Mouse (Mus musculus) midbrain, embryonic 11.5 days (tissue): ENCODE measurements around the gene Tex19.2. TPM values are rescaled to one million over a fixed set of nuclear protein-coding genes. Genes with fewer than 3 reads are reported as not detected.

Experiments
- ATAC-seq: fragments of 200-750 bp; cut with Nextera tagmentation; 2 replicates; pipeline ENCODE4 v1.8.0; 2017; ENCODE audit warnings: moderate TSS enrichment, moderate library complexity; ENCODE audit not compliant: low FRiP score
- DNase-seq: peaks from one replicate; pipeline ENCODE4 v3.0.0; 2015; ENCODE audit warnings: low spot score; ENCODE audit errors: missing footprints
- H3K27ac ChIP-seq: fragments of 300-500 bp; sonication (generic); 2 replicates; pipeline ENCODE4 v1.5.1; 2014; ENCODE audit warnings: low read depth, low read length
- H3K27me3 ChIP-seq: fragments of 300-500 bp; sonication (generic); 2 replicates; pipeline ENCODE4 v1.6.1; 2014; ENCODE audit warnings: mild to moderate bottlenecking, low read length, moderate library complexity, mixed read lengths; ENCODE audit not compliant: control insufficient read depth, insufficient read depth
- H3K36me3 ChIP-seq: fragments of 300-500 bp; sonication (generic); 2 replicates; pipeline ENCODE4 v1.6.1; 2014; ENCODE audit warnings: mild to moderate bottlenecking, low read length, moderate library complexity, mixed read lengths; ENCODE audit not compliant: control insufficient read depth, insufficient read depth
- H3K4me1 ChIP-seq: fragments of 300-500 bp; sonication (generic); 2 replicates; pipeline ENCODE4 v1.6.1; 2014; ENCODE audit warnings: low read length; ENCODE audit not compliant: control insufficient read depth, insufficient read depth
- H3K4me2 ChIP-seq: fragments of 300-500 bp; sonication (generic); 2 replicates; pipeline ENCODE4 v1.6.1; 2014; ENCODE audit warnings: mild to moderate bottlenecking, moderate library complexity
- H3K4me3 ChIP-seq: fragments of 300-500 bp; sonication (generic); 2 replicates; pipeline ENCODE4 v1.5.1; 2014; ENCODE audit warnings: low read depth, low read length
- H3K9ac ChIP-seq: fragments of 300-500 bp; sonication (generic); 2 replicates; pipeline ENCODE4 v1.6.1; 2014; ENCODE audit warnings: low read length
- H3K9me3 ChIP-seq: fragments of 300-500 bp; sonication (generic); 2 replicates; pipeline ENCODE4 v1.6.1; 2016; ENCODE audit warnings: low read length; ENCODE audit not compliant: control insufficient read depth
- WGBS: fragments of 180-500 bp; shearing (Covaris S2); extraction: QIAGEN DNeasy Blood & Tissue Kit; methylation state at CpG from one replicate; pipeline ENCODE4 v1.1.7; 2014; 5-methylcytosine and 5-hydroxymethylcytosine counted together
- polyA plus RNA-seq: library from polyadenylated mRNA; unstranded; fragments of >200 nt; fragmentation: Nextera tagmentation; extraction: Ambion mirVana; gene quantifications from 2 replicates; pipeline ENCODE4 v1.2.1, GENCODE M21; 2014

The Tex19.2 gene
- polyA plus RNA-seq, 1 experiment from 2014 or later, result not detected

GRCm38 (mm10) chr11:121138732-121139131 lies 20.3 kb upstream of the Tex19.2 start:
- no peak overlapping the region for H3K4me3 ChIP-seq
- DNase-seq (no peak), ATAC-seq (no peak)
- no peaks in the 10 kb centered on the region for H3K4me1 ChIP-seq
- H3K27ac ChIP-seq, result no peak overlapping the region
- no peaks in the 10 kb centered on the region for H3K9me3 ChIP-seq
- no peak overlapping the region for H3K4me2 ChIP-seq
- 52% methylated on average over 6 of the region's 6 CpGs for WGBS
- H3K36me3 ChIP-seq, result no peaks in the 10 kb centered on the region
- H3K27me3 ChIP-seq, result no peaks in the 10 kb centered on the region
- no peak overlapping the region for H3K9ac ChIP-seq

- Histone ChIP-seq H3K4me1 (no peaks in the 10 kb centered on the region), H3K27me3 (no peaks in the 10 kb centered on the region), H3K4me2 (no peak overlapping the region), H3K27ac (no peak overlapping the region), H3K36me3 (no peaks in the 10 kb centered on the region), H3K9me3 (no peaks in the 10 kb centered on the region), H3K4me3 (no peak overlapping the region), H3K9ac (no peak overlapping the region)
- 90% methylated on average over 5 of the region's 5 CpGs for WGBS
- DNase-seq (no peak), ATAC-seq (no peak)
Measured at GRCm38 (mm10) chr11:121137682-121138081, 19.2 kb upstream of the Tex19.2 start.

DNA sequence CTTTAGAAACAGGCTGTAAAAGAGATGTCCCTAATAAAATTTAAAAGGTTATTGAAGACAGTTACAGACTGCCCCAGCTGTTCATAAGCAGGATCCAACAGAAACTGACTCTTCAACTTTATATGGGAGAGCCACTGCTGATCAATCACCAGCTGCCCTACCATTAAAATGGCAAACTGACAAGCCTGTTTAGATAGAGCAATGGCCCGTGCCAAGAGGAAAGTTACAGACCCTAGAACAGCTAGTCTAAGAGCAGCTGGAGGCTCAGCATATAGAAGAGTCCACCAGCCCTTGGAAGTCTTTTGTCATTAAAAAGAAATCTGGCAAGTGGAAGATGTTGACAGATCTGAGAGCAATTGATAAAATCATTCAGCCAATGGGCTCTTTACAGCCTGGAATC lies 16.1 kb upstream of the Tex19.2 start:
- Histone ChIP-seq H3K4me2 (no peak overlapping the region), H3K9me3 (no peaks in the 10 kb centered on the region), H3K27ac (no peak overlapping the region), H3K9ac (no peak overlapping the region), H3K4me3 (no peak overlapping the region), H3K27me3 (no peaks in the 10 kb centered on the region), H3K4me1 (no peaks in the 10 kb centered on the region), H3K36me3 (no peaks in the 10 kb centered on the region)
- DNase-seq (no peak), ATAC-seq (no peak)
- 59% methylated on average over 1 of the region's 1 CpGs for WGBS

DNA sequence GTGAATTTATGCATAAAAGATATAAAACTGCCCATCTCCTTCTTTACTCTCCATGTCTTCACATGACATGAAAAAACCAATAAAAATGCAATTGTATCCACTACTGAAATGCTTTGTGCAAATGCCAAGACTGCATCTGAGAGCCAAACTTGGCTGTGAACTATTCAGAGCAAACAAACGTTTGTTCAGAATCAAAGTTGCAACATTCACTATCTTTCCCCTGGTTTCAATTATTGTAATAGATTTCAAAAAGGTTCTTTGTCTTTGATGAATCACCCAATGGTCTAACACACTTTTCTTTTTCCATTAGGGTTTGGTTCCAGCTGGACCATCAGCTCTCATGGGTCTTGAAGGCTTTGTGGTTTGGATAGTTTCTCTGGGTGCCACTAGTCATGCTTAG lies 11.1 kb upstream of the Tex19.2 start:
- no peaks in the 10 kb centered on the region for H3K27me3 ChIP-seq
- no peaks in the 10 kb centered on the region for H3K36me3 ChIP-seq
- H3K4me2 ChIP-seq, result no peak overlapping the region
- H3K9me3 ChIP-seq, result no peaks in the 10 kb centered on the region
- H3K9ac ChIP-seq, result no peak overlapping the region
- H3K27ac ChIP-seq, result no peak overlapping the region
- no peak for ATAC-seq
- H3K4me1 ChIP-seq, result no peaks in the 10 kb centered on the region
- 80% methylated on average over 1 of the region's 1 CpGs for WGBS
- DNase-seq, result no peak
- H3K4me3 ChIP-seq, result no peak overlapping the region

- Histone ChIP-seq H3K27ac (no peak overlapping the region), H3K9ac (no peak overlapping the region), H3K4me3 (no peak overlapping the region), H3K9me3 (no peaks in the 10 kb centered on the region), H3K27me3 (no peaks in the 10 kb centered on the region), H3K4me2 (no peak overlapping the region), H3K4me1 (no peaks in the 10 kb centered on the region), H3K36me3 (no peaks in the 10 kb centered on the region)
- DNase-seq, result no peak
- ATAC-seq, result no peak
- 85% methylated on average over 3 of the region's 3 CpGs for WGBS
Measured at GRCm38 (mm10) chr11:121127441-121127840, 9.0 kb upstream of the Tex19.2 start.

- no peaks in the 10 kb centered on the region for H3K4me1 ChIP-seq
- no peak overlapping the region for H3K9ac ChIP-seq
- no peak for ATAC-seq
- H3K9me3 ChIP-seq, result no peaks in the 10 kb centered on the region
- no peak overlapping the region for H3K4me2 ChIP-seq
- H3K36me3 ChIP-seq, result no peaks in the 10 kb centered on the region
- WGBS, result 84% methylated on average over 1 of the region's 1 CpGs
- no peak for DNase-seq
- no peaks in the 10 kb centered on the region for H3K27me3 ChIP-seq
- no peak overlapping the region for H3K27ac ChIP-seq
- H3K4me3 ChIP-seq, result no peak overlapping the region
Measured at GRCm38 (mm10) chr11:121126395-121126794, 7.9 kb upstream of the Tex19.2 start.

DNA sequence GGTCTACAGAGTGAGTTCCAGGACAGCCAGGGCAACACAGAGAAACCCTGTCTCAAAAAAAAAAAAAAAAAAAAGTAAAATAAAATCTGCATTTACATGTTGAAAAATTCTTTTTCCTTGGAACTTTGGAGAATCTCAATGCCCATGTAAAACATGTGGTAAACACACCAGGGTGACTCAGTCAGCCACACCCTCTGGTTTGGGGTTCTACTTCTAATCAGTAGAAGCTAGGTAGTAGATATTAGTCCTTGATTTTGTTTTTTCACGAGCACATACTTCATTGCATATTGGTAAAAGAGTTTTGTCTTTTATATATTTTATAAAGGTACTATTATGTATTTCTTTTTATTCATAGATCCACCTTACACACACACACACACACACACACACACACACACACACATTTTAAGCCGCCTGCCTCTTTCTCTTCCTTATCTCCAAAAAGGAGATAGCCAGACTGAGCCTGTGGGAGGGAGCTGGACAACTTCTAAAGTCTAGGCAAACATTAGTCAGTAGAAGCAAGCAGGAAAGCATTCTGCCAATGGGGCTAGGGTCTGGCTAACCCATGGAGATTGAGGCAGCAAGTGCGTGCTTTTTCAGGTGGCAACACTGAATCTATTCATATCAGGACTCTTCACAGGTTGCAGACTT lies 7.2 kb upstream of the Tex19.2 start:
- DNase-seq (no peak), ATAC-seq (no peak)
- no peaks in the 10 kb centered on the region for H3K27me3 ChIP-seq

DNA sequence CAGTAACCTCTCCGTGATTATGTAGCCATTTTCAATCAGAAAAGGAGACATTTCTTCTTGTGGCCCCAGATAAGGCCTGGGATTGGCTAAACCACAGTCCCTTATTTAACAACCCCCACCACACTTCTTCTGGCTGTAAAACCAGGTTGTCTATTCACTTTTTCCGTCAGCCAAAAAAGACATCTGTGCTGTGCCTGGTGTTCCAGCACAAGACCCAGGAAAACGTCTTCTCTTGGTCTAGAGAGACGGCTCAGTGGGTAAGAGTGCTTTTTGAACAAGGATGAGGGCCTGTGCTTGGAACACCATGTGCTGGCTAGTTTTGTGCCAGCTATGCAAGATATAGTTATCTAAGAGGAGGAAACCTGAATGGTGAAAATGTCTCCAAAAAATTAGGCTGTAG lies 5.0 kb upstream of the Tex19.2 start:
- Histone ChIP-seq H3K9me3 (no peaks in the 10 kb centered on the region), H3K27ac (no peak overlapping the region), H3K9ac (no peak overlapping the region), H3K4me2 (no peak overlapping the region), H3K4me3 (no peak overlapping the region), H3K27me3 (no peaks in the 10 kb centered on the region), H3K4me1 (no peaks in the 10 kb centered on the region), H3K36me3 (no peaks in the 10 kb centered on the region)
- ATAC-seq (no peak), DNase-seq (no peak)
- 89% methylated on average over 4 of the region's 4 CpGs for WGBS

More for the DNA sequence above, 7.2 kb upstream of the Tex19.2 start:
- no peaks in the 10 kb centered on the region for H3K4me1 ChIP-seq
- H3K36me3 ChIP-seq, result no peaks in the 10 kb centered on the region
- H3K4me3 ChIP-seq, result no peak overlapping the region
- H3K9me3 ChIP-seq, result no peaks in the 10 kb centered on the region
- H3K9ac ChIP-seq, result no peak overlapping the region
- H3K27ac ChIP-seq, result no peak overlapping the region
- WGBS, result 86% methylated on average over 3 of the region's 3 CpGs
- no peak overlapping the region for H3K4me2 ChIP-seq

GRCm38 (mm10) chr11:121122024-121122670 lies 3.7 kb upstream of the Tex19.2 start:
- no peaks in the 10 kb centered on the region for H3K4me1 ChIP-seq
- no peaks in the 10 kb centered on the region for H3K9me3 ChIP-seq
- ATAC-seq, result no peak
- 84% methylated on average over 2 of the region's 2 CpGs for WGBS
- H3K4me3 ChIP-seq, result no peak overlapping the region
- H3K9ac ChIP-seq, result no peak overlapping the region
- H3K4me2 ChIP-seq, result no peak overlapping the region
- no peak overlapping the region for H3K27ac ChIP-seq
- no peaks in the 10 kb centered on the region for H3K27me3 ChIP-seq
- no peaks in the 10 kb centered on the region for H3K36me3 ChIP-seq
- no peak for DNase-seq
